Mouse (Mus musculus): ENCODE measurements at regions not wholly inside any gene's neighbourhood (a gene's known extent, or its start where the extent isn't known, plus 50 kb on each side); places are given as distances from the start of the nearest gene placed in this dataset.

GRCm38 (mm10) chr9:50135939-50136635, 208.7 kb downstream of the Rpl10-ps3 start:
- DNase-seq: no peak

- DNase-seq: no peak
These were observed 220.5 kb downstream of the Rpl10-ps3 start for GRCm38 (mm10) chr9:50124241-50124640.

- no peak for DNase-seq
These were observed 223.8 kb downstream of the Rpl10-ps3 start for GRCm38 (mm10) chr9:50120820-50121599.

- DNase-seq: no peak
These were observed 225.4 kb downstream of the Rpl10-ps3 start for GRCm38 (mm10) chr9:50119412-50119811.

- no peak for DNase-seq
These were observed 226.2 kb downstream of the Rpl10-ps3 start for GRCm38 (mm10) chr9:50118578-50118977.

- no peak for DNase-seq
These were observed 238.2 kb downstream of the Rpl10-ps3 start for GRCm38 (mm10) chr9:50106551-50106950.

GRCm38 (mm10) chr9:50102766-50103165, 242.0 kb downstream of the Rpl10-ps3 start:
- DNase-seq: no peak

- no peak for DNase-seq
These were observed 243.7 kb downstream of the Rpl10-ps3 start for GRCm38 (mm10) chr9:50101061-50101460.

- no peak for DNase-seq
These were observed 253.8 kb downstream of the Rpl10-ps3 start for GRCm38 (mm10) chr9:50090968-50091367.

- no peak for DNase-seq
These were observed 254.9 kb downstream of the Rpl10-ps3 start for GRCm38 (mm10) chr9:50089916-50090315.

- DNase-seq: no peak
These were observed 264.6 kb downstream of the Rpl10-ps3 start for GRCm38 (mm10) chr9:50080205-50080604.

GRCm38 (mm10) chr9:50068576-50068975, 269.9 kb upstream of the Ncam1 start:
- no peak for DNase-seq

- no peak for DNase-seq
These were observed 269.1 kb upstream of the Ncam1 start for GRCm38 (mm10) chr9:50067729-50068225.

GRCm38 (mm10) chr9:50064505-50065229, 265.9 kb upstream of the Ncam1 start:
- no peak for DNase-seq

GRCm38 (mm10) chr9:50038231-50038630, 239.5 kb upstream of the Ncam1 start:
- DNase-seq: no peak

- peak; percentile 21 to 25 for DNase-seq
These were observed 233.8 kb upstream of the Ncam1 start for GRCm38 (mm10) chr9:50032322-50033158.

GRCm38 (mm10) chr9:50031318-50031717, 232.6 kb upstream of the Ncam1 start:
- DNase-seq: no peak

GRCm38 (mm10) chr9:50029030-50029429, 230.3 kb upstream of the Ncam1 start:
- DNase-seq: peak in 1 of 2 experiments; percentile 32

GRCm38 (mm10) chr9:50028573-50028972, 229.8 kb upstream of the Ncam1 start:
- DNase-seq: no peak

GRCm38 (mm10) chr9:50024820-50025219, 226.1 kb upstream of the Ncam1 start:
- no peak for DNase-seq

- DNase-seq: no peak
These were observed 214.9 kb upstream of the Ncam1 start for GRCm38 (mm10) chr9:50013602-50014001.
